Mouse (Mus musculus) adrenal gland, adult 8-10 months (tissue): ENCODE data around the gene Gm595. TPM values are rescaled to one million over a fixed set of nuclear protein-coding genes. Genes with fewer than 3 reads are reported as not detected.

Source experiments
- DNase-seq: peaks from one replicate; pipeline ENCODE4 v3.0.0; 2022
- total RNA-seq, 4 experiments: library from RNA; stranded (reverse); gene quantifications; 2 replicates each; pipeline ENCODE4 v1.2.4; 2022

Gene Gm595
- under 1 TPM in 1 of 4 experiments, not detected in 3; 0.15 TPM for total RNA-seq

DNA sequence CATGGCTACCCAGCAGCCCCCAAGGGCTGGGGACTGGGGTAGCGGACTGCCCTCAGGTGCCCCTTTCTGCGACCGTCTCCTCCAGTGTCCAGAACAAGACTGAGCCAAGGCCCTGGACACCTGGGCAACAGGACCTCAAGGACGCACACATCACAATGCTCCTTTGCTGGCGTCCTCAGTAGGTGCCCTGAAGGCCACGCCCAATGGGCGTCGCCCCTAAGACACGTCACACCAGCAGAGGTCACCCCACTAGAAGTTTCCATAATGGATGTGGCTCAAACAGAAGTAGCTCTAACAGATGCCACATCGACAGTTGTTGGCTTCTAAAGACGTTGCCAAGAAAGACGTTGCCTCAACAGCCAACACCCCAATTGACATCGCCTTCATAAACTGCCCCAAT, at the start of gene Gm595:
Gm595 (minus strand) TSS at position 101 of the 400 bp plus-strand sequence.
- DNase-seq, result no peak

DNA sequence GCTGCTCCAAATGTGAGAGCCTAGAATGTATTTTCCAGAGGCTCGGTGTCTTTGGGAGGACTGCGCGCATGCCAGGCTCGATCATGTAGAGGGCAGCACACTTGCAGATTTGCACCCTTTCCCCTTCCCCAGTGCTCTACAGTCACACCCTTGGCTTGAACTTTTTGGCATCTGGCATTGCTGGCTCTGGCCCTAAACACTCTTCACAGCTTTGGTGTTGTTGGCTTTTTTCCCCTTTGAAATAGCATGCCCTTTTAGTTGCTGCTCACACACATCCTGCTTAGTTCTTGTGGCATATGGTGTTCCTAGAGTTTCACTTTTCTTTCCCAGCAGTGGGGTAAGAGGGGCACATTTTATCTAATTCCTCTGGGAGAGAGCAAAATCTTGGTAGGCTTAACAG, 30.9 kb upstream of the Gm595 start:
- DNase-seq, result no peak

DNA sequence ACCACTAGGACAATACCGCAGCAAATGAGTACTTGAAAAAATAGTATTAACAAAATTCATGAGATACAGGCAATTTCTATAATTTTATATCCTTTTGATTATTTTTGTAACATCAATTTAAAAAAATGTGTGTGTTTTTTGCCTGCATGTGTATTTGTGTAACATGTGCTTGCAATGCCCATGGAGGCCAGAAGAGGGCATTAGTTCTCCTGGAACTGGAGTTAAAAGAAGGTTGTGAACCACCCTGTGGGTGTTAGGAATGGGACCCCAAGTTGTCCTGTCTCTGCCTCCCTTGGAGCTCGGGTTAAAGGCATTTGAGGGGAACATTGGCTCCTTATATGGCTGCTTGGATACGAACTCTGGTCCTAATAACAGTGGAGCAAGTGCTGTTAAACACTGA, 26.2 kb upstream of the Gm595 start:
- DNase-seq, result no peak

GRCm38 (mm10) chrX:48899555-48899954, 22.0 kb upstream of the Gm595 start:
- no peak for DNase-seq

DNA sequence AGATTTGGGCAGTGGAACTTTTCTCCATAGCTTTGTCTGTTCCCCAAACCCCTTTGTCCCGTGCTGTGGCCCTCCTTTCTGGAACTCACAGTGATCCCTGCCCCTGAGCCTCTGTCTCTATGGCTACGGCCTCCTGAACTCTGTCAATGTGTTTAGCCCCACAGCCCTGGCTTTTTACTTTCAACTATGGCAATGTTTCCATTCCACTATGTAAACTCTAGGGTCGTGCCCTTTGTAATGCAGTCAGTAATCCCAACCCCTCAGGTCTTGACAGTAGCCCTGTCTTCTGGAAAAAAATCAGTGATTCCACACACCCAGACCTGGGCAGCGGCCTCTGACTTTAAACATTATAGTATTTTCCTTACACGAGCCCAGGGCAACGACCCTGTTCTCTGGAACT, 19.3 kb upstream of the Gm595 start:
- DNase-seq, result no peak

GRCm38 (mm10) chrX:48893946-48894345, 16.4 kb upstream of the Gm595 start:
- DNase-seq, result no peak

DNA sequence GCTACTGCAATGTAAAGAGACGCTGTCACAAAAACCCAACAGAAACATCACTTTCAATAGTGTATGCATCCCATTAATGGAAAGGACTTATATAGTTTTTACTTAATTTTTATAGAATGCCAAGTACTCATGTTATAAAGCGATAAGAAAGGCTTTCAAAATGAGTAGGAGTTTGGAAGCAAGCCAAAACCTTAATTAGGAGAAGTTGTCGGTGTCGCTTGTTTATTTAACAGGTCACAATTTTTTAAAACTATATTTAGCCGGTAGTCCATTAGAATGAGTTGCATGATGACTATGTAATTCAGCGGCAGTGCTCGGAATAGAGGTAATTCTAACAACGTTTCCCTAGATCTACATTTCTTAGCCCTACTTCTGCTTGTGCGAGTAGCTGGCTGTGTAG, 12.7 kb upstream of the Gm595 start:
- no peak for DNase-seq

- no peak for DNase-seq
Measured at GRCm38 (mm10) chrX:48884615-48885014, 7.1 kb upstream of the Gm595 start.

Other genes with a start within 250 kb of the Gm595 start
- gene Gpr119, start 203.2 kb downstream of the Gm595 start, total RNA-seq, result under 1 TPM in 1 of 4 experiments, not detected in 3; 0.31 TPM
- gene Rbmx2, start 182.7 kb downstream of the Gm595 start, total RNA-seq, result 1 to 10 TPM; 2.0 to 3.7 (median 3.5) TPM